Mouse (Mus musculus) hindbrain, embryonic 10.5 days (tissue): ENCODE measurements around the gene Zfp13. TPM values are rescaled to one million over a fixed set of nuclear protein-coding genes. Genes with fewer than 3 reads are reported as not detected.
"Not testable (repeated sequence)": the region's sequence is repeated elsewhere in the genome, so short reads cannot be mapped to it uniquely, and the experiment has no call there.

Experiments
- DNase-seq: peaks from one replicate; pipeline ENCODE4 v3.0.0-alpha.2; 2017; ENCODE audit warnings: low spot score
- H3K27ac ChIP-seq: fragments of 300-500 bp; sonication (generic); 2 replicates; pipeline ENCODE4 v1.5.1; 2016; ENCODE audit warnings: mild to moderate bottlenecking, moderate library complexity
- H3K27me3 ChIP-seq: fragments of 300-500 bp; sonication (generic); 2 replicates; pipeline ENCODE4 v1.6.1; 2016; ENCODE audit warnings: mild to moderate bottlenecking; ENCODE audit not compliant: poor library complexity, insufficient read depth, severe bottlenecking
- H3K36me3 ChIP-seq: fragments of 300-500 bp; sonication (generic); 2 replicates; pipeline ENCODE4 v1.6.1; 2016; ENCODE audit warnings: mild to moderate bottlenecking, moderate library complexity
- H3K4me1 ChIP-seq: fragments of 300-500 bp; sonication (generic); replicated peaks from 2 replicates; pipeline ENCODE4 v1.6.1; 2016; ENCODE audit warnings: mild to moderate bottlenecking
- H3K4me3 ChIP-seq: fragments of 300-500 bp; sonication (generic); 2 replicates; pipeline ENCODE4 v1.5.1; 2016; ENCODE audit warnings: mild to moderate bottlenecking, moderate library complexity
- H3K9me3 ChIP-seq: fragments of 300-500 bp; sonication (generic); 2 replicates; pipeline ENCODE4 v1.6.1; 2016; ENCODE audit warnings: mild to moderate bottlenecking, moderate library complexity
- WGBS: fragments of 180-500 bp; shearing (Covaris S2); methylation state at CpG from one replicate; pipeline ENCODE4 v1.1.7; 2016; 5-methylcytosine and 5-hydroxymethylcytosine counted together
- polyA plus RNA-seq: library from polyadenylated mRNA; unstranded; fragments of >200 nt; fragmentation: Nextera tagmentation; extraction: Ambion mirVana; gene quantifications from 2 replicates; pipeline ENCODE4 v1.2.1, GENCODE M21; 2016

Zfp13 gene
- polyA plus RNA-seq, 1 experiment from 2014 or later = 22.5 TPM

DNA sequence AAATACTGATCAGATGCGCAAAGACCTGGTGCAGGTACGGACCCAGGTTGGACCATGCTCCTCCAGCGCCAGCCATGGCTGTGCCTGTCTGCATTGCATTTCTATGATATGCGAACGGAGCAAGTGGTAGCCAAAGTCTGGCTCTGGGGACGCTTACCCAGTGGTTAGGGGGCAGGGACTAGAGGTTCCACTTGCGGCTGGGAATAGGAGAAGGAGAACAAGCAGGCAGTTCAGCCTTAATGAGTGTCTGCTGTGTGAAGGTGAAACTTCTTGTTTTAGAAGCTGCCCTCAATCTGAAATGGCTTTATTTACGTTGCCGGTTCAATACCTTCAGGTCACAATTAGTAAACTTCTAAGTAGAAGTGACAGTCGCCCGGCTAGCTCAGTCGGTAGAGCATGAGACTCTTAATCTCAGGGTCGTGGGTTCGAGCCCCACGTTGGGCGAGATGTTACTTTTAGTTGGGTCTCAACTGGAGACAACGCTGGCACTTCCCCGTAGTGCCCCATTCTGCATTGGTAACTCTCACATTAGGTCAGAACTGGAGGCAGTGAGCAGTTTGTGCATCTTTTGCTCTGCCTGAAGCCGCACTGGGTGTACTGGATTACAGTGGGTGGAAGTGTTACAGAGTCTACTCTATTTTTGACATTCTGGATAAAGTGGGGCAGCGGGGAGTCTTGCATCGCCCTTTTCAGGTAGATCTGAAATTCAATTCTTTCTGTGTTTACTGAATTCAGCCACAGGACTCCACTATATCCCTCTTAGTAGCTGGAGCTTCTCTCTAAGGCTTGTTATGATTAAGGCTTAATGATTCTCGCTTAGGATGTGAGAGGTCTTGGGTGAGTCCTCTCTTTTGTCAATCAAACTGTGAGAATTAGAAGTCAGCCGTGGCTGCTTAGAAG lies 65.4 kb downstream of the Zfp13 start:
- H3K27ac ChIP-seq, H3K36me3 ChIP-seq, H3K9me3 ChIP-seq: not testable (repeated sequence)
- Histone ChIP-seq H3K4me3 (peak overlapping the region; percentile 24), H3K27me3 (peaks cover 32% of the 10 kb centered on the region), H3K4me1 (peaks cover 17% of the 10 kb centered on the region)
- DNase-seq = peak; percentile 8
- WGBS = 7% methylated on average over 12 of the region's 23 CpGs

DNA sequence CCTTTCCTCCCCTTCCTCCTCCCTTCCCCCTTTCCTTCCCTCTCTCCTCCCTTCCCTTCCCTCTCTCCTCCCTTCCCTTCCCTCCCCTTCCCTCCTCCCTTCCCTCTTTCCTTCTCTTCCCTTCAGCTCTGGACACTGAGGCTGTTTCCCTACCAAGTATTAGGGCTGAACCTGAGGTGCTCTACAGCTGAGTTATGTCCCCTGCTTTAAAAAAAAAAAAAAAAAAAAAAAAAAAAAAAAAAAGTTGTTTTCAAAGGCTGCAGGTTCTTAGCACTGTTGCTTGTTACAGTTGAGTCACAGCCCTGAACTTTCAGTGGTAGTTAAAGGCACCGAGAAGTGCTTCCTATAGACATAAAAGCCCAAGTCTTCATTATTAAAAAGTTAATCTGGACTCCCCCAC lies 67.9 kb downstream of the Zfp13 start:
- not testable (repeated sequence) for DNase-seq, H3K9me3 ChIP-seq, H3K4me1 ChIP-seq, H3K27ac ChIP-seq, H3K4me3 ChIP-seq, H3K36me3 ChIP-seq
- 23% methylated on average over 1 of the region's 1 CpGs for WGBS
- H3K27me3 ChIP-seq = peaks cover 11% of the 10 kb centered on the region

Other genes starting within 250 kb of the Zfp13 start
- gene Vmn2r116, start 214.9 kb downstream of the Zfp13 start, polyA plus RNA-seq = not detected in 2 replicates
- gene Vmn2r117, start 119.8 kb downstream of the Zfp13 start, polyA plus RNA-seq = not detected in 2 replicates
- 25.3 and 27.5 TPM in 2 replicates for gene Zfp213, start 35.2 kb downstream of the Zfp13 start, polyA plus RNA-seq
- gene Zscan10, start 1.4 kb upstream of the Zfp13 start, polyA plus RNA-seq = 0.92 and 0.94 TPM in 2 replicates
- gene Mmp25, start 45.8 kb upstream of the Zfp13 start, polyA plus RNA-seq = 1.00 and 1.4 TPM in 2 replicates
- gene Bicdl2, start 61.0 kb upstream of the Zfp13 start, polyA plus RNA-seq = 0.41 and 0.51 TPM in 2 replicates
- 34.0 and 45.4 TPM in 2 replicates for gene Hcfc1r1, start 74.1 kb upstream of the Zfp13 start, polyA plus RNA-seq
- 72.7 and 80.2 TPM in 2 replicates for gene Thoc6, start 74.4 kb upstream of the Zfp13 start, polyA plus RNA-seq
- 2.7 and 7.1 TPM in 2 replicates for gene Tnfrsf12a, start 78.0 kb upstream of the Zfp13 start, polyA plus RNA-seq
- 20.8 and 54.2 TPM in 2 replicates for gene Cldn6, start 79.8 kb upstream of the Zfp13 start, polyA plus RNA-seq
- gene Cldn9, start 84.5 kb upstream of the Zfp13 start, polyA plus RNA-seq = 6.3 and 13.1 TPM in 2 replicates
- gene 1520401A03Rik, start 123.3 kb upstream of the Zfp13 start, polyA plus RNA-seq = not detected in 2 replicates
- 54.0 and 61.5 TPM in 2 replicates for gene Pkmyt1, start 126.8 kb upstream of the Zfp13 start, polyA plus RNA-seq
- 28.8 and 43.6 TPM in 2 replicates for gene Paqr4, start 141.4 kb upstream of the Zfp13 start, polyA plus RNA-seq
- gene Kremen2, start 146.3 kb upstream of the Zfp13 start, polyA plus RNA-seq = 3.4 and 4.3 TPM in 2 replicates
- gene Flywch1, start 172.1 kb upstream of the Zfp13 start, polyA plus RNA-seq = 181 and 211 TPM in 2 replicates
- gene Flywch2, start 186.6 kb upstream of the Zfp13 start, polyA plus RNA-seq = 22.9 and 34.9 TPM in 2 replicates
- gene Srrm2, start 191.0 kb upstream of the Zfp13 start, polyA plus RNA-seq = 517 and 570 TPM in 2 replicates
- 1,118 and 1,222 TPM in 2 replicates for gene Elob, start 229.6 kb upstream of the Zfp13 start, polyA plus RNA-seq
- 0.24 TPM in 1 of 2 replicates, not detected in the other for gene Prss33, start 236.6 kb upstream of the Zfp13 start, polyA plus RNA-seq
- gene Prss32, start 244.4 kb upstream of the Zfp13 start, polyA plus RNA-seq = not detected in 2 replicates
- gene Prss41, start 244.7 kb upstream of the Zfp13 start, polyA plus RNA-seq = 1.6 and 1.9 TPM in 2 replicates